Mouse (Mus musculus) kidney, embryonic 15.5 days (tissue): Measurements from ENCODE around the gene Narf. TPM values are rescaled to one million over a fixed set of nuclear protein-coding genes. Genes with fewer than 3 reads are reported as not detected.

Experiments
- ATAC-seq: fragments of 200-750 bp; cut with Nextera tagmentation; replicated peaks from 2 replicates; pipeline ENCODE4 v1.8.0; 2017; ENCODE audit warnings: moderate TSS enrichment; ENCODE audit not compliant: low FRiP score
- H3K27ac ChIP-seq: fragments of 300-500 bp; sonication (generic); 2 replicates; pipeline ENCODE4 v1.5.1; 2015; ENCODE audit warnings: mild to moderate bottlenecking, inconsistent platforms
- H3K27me3 ChIP-seq: fragments of 300-500 bp; sonication (generic); 2 replicates; pipeline ENCODE4 v1.6.1; 2015; ENCODE audit warnings: inconsistent platforms
- H3K36me3 ChIP-seq: fragments of 300-500 bp; sonication (generic); 2 replicates; pipeline ENCODE4 v1.6.1; 2015; ENCODE audit warnings: inconsistent platforms
- H3K4me1 ChIP-seq: fragments of 300-500 bp; sonication (generic); 2 replicates; pipeline ENCODE4 v1.6.1; 2015; ENCODE audit warnings: inconsistent platforms
- H3K4me2 ChIP-seq: fragments of 300-500 bp; sonication (generic); 2 replicates; pipeline ENCODE4 v1.6.1; 2015; ENCODE audit warnings: moderate library complexity, mild to moderate bottlenecking, inconsistent platforms
- H3K4me3 ChIP-seq: fragments of 300-500 bp; sonication (generic); replicated peaks from 2 replicates; pipeline ENCODE4 v1.5.1; 2015; ENCODE audit warnings: mild to moderate bottlenecking, inconsistent platforms
- H3K9ac ChIP-seq: fragments of 300-500 bp; sonication (generic); 2 replicates; pipeline ENCODE4 v1.6.1; 2015; ENCODE audit warnings: mild to moderate bottlenecking, inconsistent platforms
- H3K9me3 ChIP-seq: fragments of 300-500 bp; sonication (generic); replicated peaks from 2 replicates; pipeline ENCODE4 v1.6.1; 2016; ENCODE audit warnings: inconsistent platforms
- WGBS: fragments of 180-500 bp; shearing (Covaris S2); methylation state at CpG from one replicate; pipeline ENCODE4 v1.1.7; 2015; ENCODE audit warnings: mixed read lengths; 5-methylcytosine and 5-hydroxymethylcytosine counted together
- polyA plus RNA-seq: library from polyadenylated mRNA; unstranded; fragments of >200 nt; fragmentation: Nextera tagmentation; extraction: Ambion mirVana; gene quantifications from 2 replicates; pipeline ENCODE4 v1.2.1, GENCODE M21; 2015

Gene Narf
- polyA plus RNA-seq: 53.8 and 60.5 TPM in 2 replicates

DNA sequence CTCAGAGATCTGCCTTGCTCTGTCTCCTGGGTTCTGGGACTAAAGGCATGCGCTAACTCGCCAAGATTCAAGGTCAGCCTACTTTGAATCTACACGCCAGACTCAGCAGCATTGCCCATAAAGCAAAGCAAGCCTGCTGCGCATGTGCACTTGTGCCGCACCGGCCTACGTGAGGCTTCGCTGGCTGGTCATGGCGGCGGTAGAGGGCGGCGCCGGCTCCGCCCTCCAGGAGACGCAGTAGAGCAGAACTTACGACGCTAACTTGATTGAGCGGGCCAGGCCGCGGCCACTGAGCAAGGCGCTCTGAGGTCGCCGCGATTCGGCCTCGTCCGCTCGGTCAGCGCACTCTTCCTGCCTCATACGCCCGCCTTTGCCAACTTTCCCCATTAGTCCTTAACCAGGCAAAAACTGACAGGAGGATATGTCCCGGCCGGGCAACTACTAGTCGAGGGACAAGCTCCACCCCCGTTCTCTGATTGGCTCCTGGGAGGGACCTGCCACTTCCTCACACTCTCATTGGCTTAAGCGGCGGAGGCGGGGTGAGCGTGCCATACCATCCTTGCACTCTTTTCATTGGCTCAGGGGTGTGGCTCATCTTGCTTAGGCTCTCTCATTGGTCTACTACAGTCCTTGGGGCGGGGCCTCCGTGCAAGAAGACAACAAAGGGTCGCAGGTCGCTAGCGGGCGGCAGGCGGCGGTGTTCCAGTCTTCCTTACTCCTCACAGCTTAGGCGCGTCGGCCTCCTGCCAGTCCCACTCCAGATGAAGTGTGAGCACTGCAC is at the start of gene Narf:
Narf (plus strand) TSS at position 690 of the 781 bp plus-strand sequence.
- ATAC-seq: peak; percentile 99
- peaks cover 31% of the 10 kb centered on the region for H3K36me3 ChIP-seq
- no peaks in the 10 kb centered on the region for H3K27me3 ChIP-seq
- under 1% methylated on average over 50 of the region's 50 CpGs for WGBS
- peak within 1 kb of the TSS; percentile 100 for H3K27ac ChIP-seq
- H3K4me1 ChIP-seq: peaks cover 25% of the 10 kb centered on the region
- peak within 1 kb of the TSS; percentile 59 for H3K4me2 ChIP-seq
- peak within 1 kb of the TSS; percentile 77 for H3K9ac ChIP-seq
- no peaks in the 10 kb centered on the region for H3K9me3 ChIP-seq
- peak within 1 kb of the TSS; percentile 83 for H3K4me3 ChIP-seq

DNA sequence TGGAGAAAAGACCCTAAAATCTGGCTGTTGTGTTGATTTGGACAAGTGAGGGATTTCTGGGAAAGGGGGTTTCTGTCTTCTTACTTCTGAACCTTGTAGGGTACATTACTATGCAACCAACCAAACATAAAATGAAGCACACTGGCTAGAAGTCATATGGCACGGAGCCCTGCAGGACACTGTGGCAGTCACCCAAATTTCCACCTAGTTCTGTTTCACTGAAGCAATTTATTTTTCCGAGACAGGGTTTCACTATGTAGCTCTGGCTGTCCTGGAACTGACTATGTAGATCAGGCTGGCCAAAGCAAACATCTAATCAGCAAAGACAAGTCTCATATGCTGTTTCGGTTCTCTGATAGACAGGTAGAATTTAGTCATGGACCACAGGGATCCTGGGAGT is 47.4 kb upstream of the Narf start:
- no peaks in the 10 kb centered on the region for H3K9me3 ChIP-seq
- no peak overlapping the region for H3K4me3 ChIP-seq
- H3K9ac ChIP-seq: no peak overlapping the region
- ATAC-seq: no peak
- H3K36me3 ChIP-seq: no peaks in the 10 kb centered on the region
- H3K27ac ChIP-seq: no peak overlapping the region
- 91% methylated on average over 3 of the region's 3 CpGs for WGBS
- no peak overlapping the region for H3K4me2 ChIP-seq
- no peaks in the 10 kb centered on the region for H3K27me3 ChIP-seq
- H3K4me1 ChIP-seq: peaks cover 4% of the 10 kb centered on the region; the same call in 1 of the 2 replicates

GRCm38 (mm10) chr11:121192742-121193141 is 44.3 kb upstream of the Narf start:
- ATAC-seq: no peak
- Histone ChIP-seq H3K4me1 (peaks cover 4% of the 10 kb centered on the region; the same call in 1 of the 2 replicates), H3K9ac (no peak overlapping the region)

GRCm38 (mm10) chr11:121193415-121193814 is 43.6 kb upstream of the Narf start:
- no peak overlapping the region for H3K9ac ChIP-seq
- 53% methylated on average over 3 of the region's 3 CpGs for WGBS

More at GRCm38 (mm10) chr11:121192742-121193141, 44.3 kb upstream of the Narf start:
- H3K27ac ChIP-seq: no peak overlapping the region
- no peaks in the 10 kb centered on the region for H3K27me3 ChIP-seq
- 56% methylated on average over 2 of the region's 2 CpGs for WGBS
- H3K36me3 ChIP-seq: peaks cover 6% of the 10 kb centered on the region; the same call in 1 of the 2 replicates
- H3K4me3 ChIP-seq: no peak overlapping the region
- H3K9me3 ChIP-seq: no peaks in the 10 kb centered on the region
- no peak overlapping the region for H3K4me2 ChIP-seq

DNA sequence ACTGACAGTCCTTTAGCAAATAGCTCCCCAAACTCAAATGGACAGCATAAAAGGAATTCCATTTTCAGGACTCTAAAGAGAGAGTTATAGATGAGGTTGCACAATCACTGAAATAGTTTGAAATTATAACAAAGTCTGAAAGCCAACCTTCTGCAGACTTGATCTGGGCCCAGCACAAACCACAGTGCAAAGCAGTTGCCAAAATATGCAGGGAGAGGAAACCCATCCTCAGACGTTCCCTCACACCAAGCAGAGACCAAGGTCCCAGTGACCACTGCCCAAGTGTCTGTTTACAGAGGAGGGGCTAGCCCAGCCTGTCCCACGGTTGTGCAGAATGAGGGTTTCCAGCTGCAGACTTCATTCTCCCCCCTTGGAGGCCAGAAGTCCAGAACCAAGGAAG is 38.4 kb upstream of the Narf start:
- Histone ChIP-seq H3K27ac (no peak overlapping the region), H3K4me2 (no peak overlapping the region), H3K27me3 (no peaks in the 10 kb centered on the region), H3K9me3 (no peaks in the 10 kb centered on the region), H3K4me1 (peaks cover 3% of the 10 kb centered on the region; the same call in 1 of the 2 replicates), H3K4me3 (no peak overlapping the region), H3K36me3 (peaks cover 6% of the 10 kb centered on the region; the same call in 1 of the 2 replicates), H3K9ac (no peak overlapping the region)
- no peak for ATAC-seq
- 16% methylated on average over 2 of the region's 2 CpGs for WGBS

More at GRCm38 (mm10) chr11:121193415-121193814, 43.6 kb upstream of the Narf start:
- Histone ChIP-seq H3K27me3 (no peaks in the 10 kb centered on the region), H3K4me3 (no peak overlapping the region), H3K4me2 (no peak overlapping the region), H3K4me1 (peaks cover 4% of the 10 kb centered on the region; the same call in 1 of the 2 replicates), H3K36me3 (peaks cover 6% of the 10 kb centered on the region; the same call in 1 of the 2 replicates), H3K9me3 (no peaks in the 10 kb centered on the region), H3K27ac (no peak overlapping the region)
- no peak for ATAC-seq

- 76% methylated on average over 4 of the region's 4 CpGs for WGBS
Measured at GRCm38 (mm10) chr11:121199851-121200250, 37.2 kb upstream of the Narf start.

DNA sequence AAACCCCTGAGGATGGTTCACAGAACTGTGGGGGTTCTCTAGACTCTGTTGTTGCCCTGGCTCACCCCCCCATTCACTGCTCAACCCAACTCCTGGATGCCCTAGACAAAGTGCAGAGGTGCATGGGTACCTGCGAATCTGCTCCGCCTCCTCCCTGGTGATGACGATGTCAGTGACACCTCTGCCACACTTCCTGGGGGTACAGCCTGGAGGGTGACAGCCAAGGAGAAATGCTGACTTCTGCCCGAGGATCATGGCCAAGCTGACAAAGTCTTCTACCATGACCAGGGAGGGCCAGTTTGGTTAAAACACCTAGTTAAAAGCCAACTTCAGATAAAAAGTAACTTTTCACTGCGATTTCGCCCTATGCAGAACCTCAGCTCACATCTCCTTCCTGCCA is 36.3 kb upstream of the Narf start:
- no peak for ATAC-seq
- no peak overlapping the region for H3K9ac ChIP-seq

More at GRCm38 (mm10) chr11:121199851-121200250, 37.2 kb upstream of the Narf start:
- no peaks in the 10 kb centered on the region for H3K27me3 ChIP-seq
- peaks cover 6% of the 10 kb centered on the region; the same call in 1 of the 2 replicates for H3K36me3 ChIP-seq
- no peak overlapping the region for H3K27ac ChIP-seq
- no peaks in the 10 kb centered on the region for H3K9me3 ChIP-seq
- no peak for ATAC-seq
- peaks cover 7% of the 10 kb centered on the region for H3K4me1 ChIP-seq
- H3K9ac ChIP-seq: no peak overlapping the region
- H3K4me2 ChIP-seq: no peak overlapping the region
- H3K4me3 ChIP-seq: no peak overlapping the region

DNA sequence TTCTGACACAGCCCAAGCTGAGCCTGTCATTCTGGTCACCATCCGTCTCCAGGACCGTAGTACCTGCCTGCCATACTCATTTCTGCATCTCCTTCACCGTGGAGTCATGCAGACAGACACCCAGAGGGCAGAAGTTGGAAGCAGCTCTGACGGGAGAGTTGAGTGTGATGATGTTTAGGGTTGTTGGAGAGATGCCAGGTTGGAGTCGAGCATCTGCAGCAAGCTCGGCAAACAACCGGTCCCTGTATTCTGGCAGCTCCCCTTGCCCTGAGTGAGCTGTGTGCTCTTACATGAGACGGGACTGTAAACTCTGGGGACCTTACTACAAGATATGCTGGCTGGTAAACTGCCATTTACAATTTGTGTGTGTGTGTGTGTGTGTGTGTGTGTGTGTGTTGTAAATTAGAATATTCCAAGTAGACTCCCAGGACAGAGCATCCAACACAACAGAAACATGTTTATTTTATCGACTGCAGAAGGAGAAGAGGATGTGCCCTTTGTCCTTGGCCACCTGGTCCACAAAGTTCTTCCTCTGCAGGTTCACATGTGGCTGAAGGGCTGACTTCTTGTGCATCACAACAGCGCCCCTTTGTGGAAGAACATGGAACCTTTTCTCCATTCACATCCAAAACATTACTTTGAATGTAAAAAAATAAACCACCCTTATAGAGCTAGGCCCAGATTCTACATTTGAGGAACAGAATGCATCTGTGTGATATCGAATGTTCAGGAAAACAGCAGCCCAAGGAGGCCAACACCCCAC is 35.4 kb upstream of the Narf start:
- H3K27ac ChIP-seq: no peak overlapping the region
- WGBS: 44% methylated on average over 11 of the region's 11 CpGs

More for the DNA sequence above, 36.3 kb upstream of the Narf start:
- Histone ChIP-seq H3K27me3 (no peaks in the 10 kb centered on the region), H3K4me1 (peaks cover 12% of the 10 kb centered on the region), H3K27ac (no peak overlapping the region), H3K9me3 (no peaks in the 10 kb centered on the region), H3K4me2 (no peak overlapping the region), H3K4me3 (no peak overlapping the region), H3K36me3 (peaks cover 6% of the 10 kb centered on the region; the same call in 1 of the 2 replicates)
- 91% methylated on average over 6 of the region's 6 CpGs for WGBS

DNA sequence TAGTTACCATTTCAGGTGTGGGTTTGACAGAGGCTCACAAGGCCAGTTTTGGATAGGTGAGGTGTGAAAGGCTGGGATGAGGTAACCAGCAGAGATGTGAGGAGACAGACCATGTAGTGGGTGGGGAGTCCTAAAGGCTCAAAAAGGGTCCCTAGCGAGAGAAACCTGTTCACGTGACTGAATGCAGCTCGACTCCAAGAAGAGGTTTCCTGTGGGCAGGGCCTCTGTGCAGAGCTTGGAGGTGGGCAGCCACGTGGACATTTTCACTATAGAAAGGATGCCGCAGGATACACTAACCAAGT is 33.2 kb upstream of the Narf start:
- ATAC-seq: no peak
- H3K4me2 ChIP-seq: peak overlapping the region; percentile 86
- peaks cover 12% of the 10 kb centered on the region for H3K4me1 ChIP-seq
- H3K27ac ChIP-seq: no peak overlapping the region
- under 1% methylated on average over 5 of the region's 5 CpGs for WGBS
- H3K36me3 ChIP-seq: peaks cover 13% of the 10 kb centered on the region
- H3K27me3 ChIP-seq: no peaks in the 10 kb centered on the region
- peak overlapping the region; percentile 71 for H3K4me3 ChIP-seq
- H3K9me3 ChIP-seq: no peaks in the 10 kb centered on the region
- no peak overlapping the region for H3K9ac ChIP-seq

More for the DNA sequence above, 35.4 kb upstream of the Narf start:
- no peak for ATAC-seq
- Histone ChIP-seq H3K4me2 (no peak overlapping the region), H3K4me1 (peaks cover 12% of the 10 kb centered on the region), H3K9ac (no peak overlapping the region), H3K36me3 (no peaks in the 10 kb centered on the region), H3K27me3 (no peaks in the 10 kb centered on the region), H3K9me3 (no peaks in the 10 kb centered on the region), H3K4me3 (no peak overlapping the region)

DNA sequence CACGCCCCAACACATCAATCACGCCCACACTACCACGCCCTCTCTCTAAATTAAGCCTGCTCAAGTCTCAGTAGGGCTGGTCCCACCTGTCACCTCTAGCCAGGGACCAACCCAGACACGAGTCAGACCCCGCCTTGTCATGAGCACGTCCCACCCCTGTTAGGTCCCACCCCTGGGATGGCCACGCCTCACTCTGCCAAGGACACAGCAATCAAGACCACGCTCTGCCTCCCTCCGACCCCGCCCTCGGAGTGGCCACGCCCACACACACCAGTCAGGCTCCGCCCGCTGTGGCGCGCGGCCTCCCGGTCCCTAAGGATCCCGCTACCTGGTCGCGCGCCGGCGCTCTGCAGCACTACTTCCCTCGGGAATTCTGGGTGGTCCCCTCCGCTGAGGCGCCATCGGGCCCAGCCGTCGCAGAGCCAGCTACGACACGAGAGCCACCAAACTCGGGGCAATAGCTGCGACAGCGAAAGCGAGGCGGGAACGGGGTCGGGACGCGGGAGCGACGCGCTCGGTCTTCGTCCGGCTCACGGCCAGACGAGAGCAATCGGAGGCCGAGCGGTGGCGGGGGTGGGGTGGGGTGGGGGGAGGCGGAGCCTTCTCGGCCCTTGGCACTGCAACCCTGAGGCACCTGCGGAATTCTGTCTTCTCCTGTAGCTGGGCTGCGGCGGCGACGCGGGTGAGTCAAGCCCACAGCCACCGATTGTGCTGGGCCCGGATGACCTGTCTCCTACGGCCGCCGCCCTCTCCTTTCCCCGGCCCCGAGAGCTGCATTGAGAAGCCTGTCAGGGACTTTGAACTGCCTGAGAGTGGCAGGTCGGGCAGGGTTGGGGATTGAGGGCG is 32.7 kb upstream of the Narf start, which contains the start of the genes Hexdc and Ogfod3:
Hexdc (plus strand) TSS at position 273 of the 846 bp plus-strand sequence.
Ogfod3 (minus strand) TSS at position 551 of the 846 bp plus-strand sequence.
- no peaks in the 10 kb centered on the region for H3K9me3 ChIP-seq
- peak within 1 kb of the TSS; percentile 87 for H3K27ac ChIP-seq
- ATAC-seq: peak; percentile 99
- H3K4me2 ChIP-seq: peak within 1 kb of the TSS; percentile 86
- peaks cover 19% of the 10 kb centered on the region for H3K36me3 ChIP-seq
- peaks cover 12% of the 10 kb centered on the region for H3K4me1 ChIP-seq
- no peaks in the 10 kb centered on the region for H3K27me3 ChIP-seq
- H3K4me3 ChIP-seq: peak within 1 kb of the TSS; percentile 71
- peak within 1 kb of the TSS; percentile 69 for H3K9ac ChIP-seq
- under 1% methylated on average over 70 of the region's 70 CpGs for WGBS

GRCm38 (mm10) chr11:121216831-121217230 is 20.2 kb upstream of the Narf start:
- no peak for ATAC-seq
- Histone ChIP-seq H3K9me3 (no peaks in the 10 kb centered on the region), H3K27me3 (no peaks in the 10 kb centered on the region), H3K4me1 (no peaks in the 10 kb centered on the region), H3K9ac (no peak overlapping the region), H3K36me3 (peaks cover 79% of the 10 kb centered on the region), H3K4me3 (no peak overlapping the region), H3K27ac (no peak overlapping the region), H3K4me2 (no peak overlapping the region)
- 91% methylated on average over 3 of the region's 3 CpGs for WGBS
